Mouse (Mus musculus): ENCODE results near the gene Ecpas.

The Ecpas gene

DNA sequence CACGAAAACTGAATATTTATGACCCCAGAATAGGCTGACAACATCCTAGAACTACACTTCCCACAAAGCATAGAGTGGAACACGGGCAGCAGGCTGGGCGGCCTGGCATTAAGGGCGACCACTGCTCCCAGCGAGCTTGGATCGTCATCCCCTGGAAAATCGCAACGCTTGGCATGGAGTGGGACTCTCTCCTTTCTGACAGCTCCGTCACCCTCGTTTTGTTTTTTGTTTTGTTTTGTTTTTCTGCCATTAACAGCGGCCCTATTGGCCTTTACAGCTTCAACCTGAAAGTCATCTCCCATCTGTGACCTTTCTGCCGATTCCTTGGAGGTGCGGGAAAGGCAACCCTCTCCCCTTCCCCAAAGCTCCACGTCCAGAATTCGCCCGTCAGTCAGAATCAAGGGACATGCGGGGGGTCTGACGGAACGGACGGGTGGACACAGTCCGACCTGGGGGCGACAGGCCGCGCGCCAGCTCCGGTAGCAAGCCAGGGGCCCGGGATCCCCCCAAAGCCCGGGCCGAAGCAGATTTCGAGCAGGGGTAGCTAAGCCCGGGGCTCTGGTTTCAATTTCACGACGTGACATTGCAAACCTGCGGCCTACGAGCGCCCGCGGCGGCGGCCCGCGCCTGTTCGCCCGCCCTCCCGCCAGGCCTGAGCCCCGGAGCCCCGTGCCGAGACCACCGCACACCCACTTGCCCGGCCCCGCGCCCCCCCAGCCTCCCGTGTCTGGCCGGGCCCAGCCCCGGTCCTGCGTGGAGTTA, 1.3 kb downstream of the Ecpas start:
- peak; percentile 55 to 66 for DNase-seq

DNA sequence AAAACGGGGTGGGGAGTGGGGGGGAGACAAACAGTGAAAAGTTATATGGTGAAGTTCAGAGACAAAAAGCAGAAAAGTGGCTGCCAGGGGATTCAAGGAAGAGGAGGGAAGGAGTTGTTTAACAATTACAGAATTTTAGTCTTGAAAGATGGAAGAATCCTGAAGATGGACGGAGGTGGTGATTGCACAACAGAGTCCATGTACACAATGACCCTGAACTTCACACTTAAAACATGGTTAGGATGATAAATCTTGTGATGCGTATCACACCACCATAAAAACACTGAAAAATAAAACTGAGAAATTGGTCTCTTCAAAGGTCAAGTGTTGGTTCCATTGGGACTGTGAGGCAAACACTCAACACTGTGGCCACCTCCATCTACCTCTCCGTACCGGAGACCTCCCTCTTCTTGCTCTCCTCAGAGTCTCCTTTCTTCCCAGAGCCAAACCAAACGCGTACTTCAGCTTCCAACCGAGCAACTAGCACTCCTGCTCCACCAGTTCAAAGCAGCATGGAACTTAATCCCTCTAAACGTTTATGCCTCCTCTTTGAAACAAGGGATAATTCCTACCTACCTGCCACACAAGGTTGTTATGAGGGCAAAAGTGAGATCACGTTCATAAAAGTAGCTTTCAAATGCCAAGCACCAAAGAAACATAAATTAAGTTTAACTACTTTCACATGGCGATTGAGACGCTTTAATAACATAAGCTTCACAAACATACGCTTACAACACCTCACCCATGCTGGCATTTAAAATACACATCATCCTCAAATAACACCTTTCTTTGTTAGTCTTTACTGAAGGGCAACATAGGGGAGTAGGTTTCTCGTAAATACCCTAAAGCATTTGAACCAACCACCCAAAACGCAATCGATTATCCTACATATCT, 2.1 kb downstream of the Ecpas start:
- DNase-seq: no peak

- DNase-seq: no peak
Observed at GRCm38 (mm10) chr4:58907453-58907852, 5.1 kb downstream of the Ecpas start.

DNA sequence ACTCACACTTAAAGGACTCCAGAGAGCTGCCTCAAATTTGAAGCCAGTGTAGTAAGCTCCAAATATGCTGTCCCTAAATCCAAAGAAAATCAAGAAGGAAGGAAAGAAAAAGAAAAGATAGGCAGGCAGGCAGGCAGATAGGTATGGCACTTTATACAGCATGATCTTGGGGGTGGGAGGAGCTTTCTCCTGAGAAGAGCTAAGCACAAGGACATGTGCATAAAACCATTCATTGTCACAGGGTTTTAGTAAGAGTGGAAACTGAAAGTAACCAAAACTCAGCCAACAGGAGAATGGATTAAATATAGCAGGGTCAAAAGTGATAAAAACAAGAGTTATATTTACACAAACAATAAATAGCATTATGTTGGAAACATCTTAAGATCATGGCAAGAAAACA, 14.2 kb downstream of the Ecpas start:
- DNase-seq: no peak

GRCm38 (mm10) chr4:58897436-58897835, 15.1 kb downstream of the Ecpas start:
- DNase-seq: no peak

GRCm38 (mm10) chr4:58894399-58894798, 18.1 kb downstream of the Ecpas start:
- DNase-seq: no peak

- no peak for DNase-seq
Observed at GRCm38 (mm10) chr4:58890035-58890782, 22.3 kb downstream of the Ecpas start.

GRCm38 (mm10) chr4:58888568-58888967, 24.0 kb downstream of the Ecpas start:
- DNase-seq: no peak

GRCm38 (mm10) chr4:58887626-58888025, 24.9 kb downstream of the Ecpas start:
- DNase-seq: no peak

GRCm38 (mm10) chr4:58886778-58887177, 25.8 kb downstream of the Ecpas start:
- DNase-seq: no peak

DNA sequence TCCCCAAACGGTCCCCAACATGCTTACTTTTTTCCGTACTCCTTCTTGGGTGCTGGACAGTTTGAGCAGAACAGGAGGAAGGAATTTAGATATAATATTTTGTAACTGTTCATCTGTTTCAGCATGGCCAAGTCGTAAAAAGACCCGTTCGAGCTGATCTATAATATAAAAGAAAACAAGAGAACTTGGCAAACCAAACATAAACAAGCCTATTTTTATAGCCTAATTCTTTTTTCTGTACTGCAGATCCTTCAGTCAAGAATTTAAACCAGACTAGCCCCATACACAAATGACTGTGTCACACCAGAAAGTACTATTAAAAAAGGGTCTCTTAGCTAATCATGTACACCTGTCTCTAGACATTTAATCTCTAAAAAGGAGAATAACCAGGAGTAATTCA, 27.2 kb downstream of the Ecpas start:
- no peak for DNase-seq

DNA sequence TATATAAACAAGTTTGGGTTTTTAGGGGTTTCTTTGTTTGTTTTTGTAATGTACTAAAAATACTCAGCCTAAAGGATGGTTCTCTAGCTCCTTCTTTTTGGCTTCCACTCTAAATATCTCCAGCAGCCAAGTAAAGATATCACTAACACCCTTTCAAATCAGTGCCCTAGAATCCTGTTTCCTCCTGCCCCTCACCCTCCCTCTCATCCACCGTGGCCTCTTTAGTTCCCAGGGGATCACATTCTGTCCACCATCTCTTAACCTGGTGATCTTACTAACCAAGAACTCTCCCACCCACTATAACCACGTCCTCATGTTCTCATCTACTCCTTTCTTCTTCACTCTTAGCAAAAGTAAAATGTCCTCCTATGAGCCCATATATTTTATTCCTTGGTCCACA, 28.7 kb downstream of the Ecpas start:
- DNase-seq: no peak

GRCm38 (mm10) chr4:58874373-58874772, 38.2 kb downstream of the Ecpas start:
- no peak for DNase-seq

GRCm38 (mm10) chr4:58867242-58867641, 45.3 kb downstream of the Ecpas start:
- peak; percentile 16 to 47 for DNase-seq

DNA sequence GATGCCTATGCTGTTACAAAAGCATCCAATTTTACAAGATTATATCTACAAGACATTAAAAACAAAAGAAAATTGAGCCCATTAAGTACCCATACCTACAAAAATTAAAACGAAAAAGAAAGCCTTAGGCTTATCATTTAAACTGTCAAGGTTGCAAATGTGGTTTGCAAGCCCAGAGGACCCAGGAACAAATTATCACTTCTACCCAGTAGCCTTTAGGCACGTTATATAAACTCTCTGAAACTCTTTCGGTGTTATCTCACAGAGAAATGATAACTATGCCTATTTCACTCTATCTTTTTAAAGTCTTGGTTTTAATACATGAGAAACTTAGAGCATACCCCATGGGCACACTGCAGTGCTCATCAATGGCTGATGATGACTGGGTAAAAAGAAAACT, 79.6 kb downstream of the Ecpas start:
- DNase-seq: no peak

- no peak for DNase-seq
Observed at GRCm38 (mm10) chr4:58825921-58826320, 86.6 kb downstream of the Ecpas start.

GRCm38 (mm10) chr4:58787616-58788015, 124.9 kb downstream of the Ecpas start, which contains the start of gene Olfr267:
TSS of gene Olfr267 (minus strand) at chr4:58787716.
- no peak for DNase-seq

DNA sequence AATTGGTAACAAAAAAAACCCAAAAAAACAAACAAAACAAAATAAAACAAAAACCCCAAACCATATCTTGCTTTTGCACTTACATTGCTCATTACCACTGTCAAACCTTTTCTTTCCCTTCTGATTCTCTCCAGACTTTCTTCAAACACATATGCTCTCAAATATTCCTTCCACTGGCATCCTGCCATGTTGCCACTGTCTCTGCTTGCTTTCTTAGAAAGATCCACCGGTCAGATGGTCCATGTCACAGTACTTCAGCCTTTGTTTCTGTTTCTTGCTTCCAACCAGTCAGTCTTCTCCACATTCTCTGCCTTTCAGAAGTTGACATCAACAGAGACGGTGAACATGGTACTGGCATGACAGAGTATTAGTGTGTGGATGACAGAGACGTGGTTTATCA, 125.9 kb downstream of the Ecpas start:
- DNase-seq: no peak

GRCm38 (mm10) chr4:58763417-58763816, 149.1 kb downstream of the Ecpas start:
- DNase-seq: no peak

- no peak for DNase-seq
Observed at GRCm38 (mm10) chr4:58749510-58749909, 163.0 kb downstream of the Ecpas start.

DNA sequence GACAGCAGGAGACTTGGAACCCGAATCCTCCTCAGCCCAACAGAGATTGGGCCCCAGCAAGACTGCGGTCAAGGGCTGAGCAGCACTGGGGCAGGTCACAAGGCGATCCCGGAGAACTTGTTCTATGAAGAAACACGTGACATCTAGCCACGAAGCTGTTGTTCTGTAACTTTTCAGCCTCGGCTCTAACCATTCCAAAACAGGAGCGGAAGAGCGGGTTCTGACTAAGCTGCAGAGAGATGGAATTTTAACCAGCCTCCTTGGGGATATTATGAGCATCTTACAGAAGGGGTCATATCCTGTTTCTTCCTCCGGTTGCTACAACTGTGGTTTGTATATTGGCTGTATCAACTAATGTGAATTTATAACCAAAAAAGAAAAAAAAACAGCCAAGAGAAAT, 163.4 kb downstream of the Ecpas start:
- DNase-seq: peak; percentile 31 to 67

All from kidney, postnatal 25 days (tissue).